Mouse (Mus musculus) CH12.LX (cell line): Measurements from ENCODE around the gene Nipbl. TPM values are rescaled to one million over a fixed set of nuclear protein-coding genes. Genes with fewer than 3 reads are reported as not detected.
A peak's percentile ranks its signal among the peaks of the same experiment; 100 is the strongest.

Source experiments
- DNase-seq: peaks from one replicate; pipeline ENCODE4 v3.0.0-alpha.2; 2013; ENCODE audit errors: extremely low read depth
- H3K27ac ChIP-seq: 2 replicates; pipeline ENCODE4 v1.5.1; 2012; ENCODE audit warnings: low read depth, mild to moderate bottlenecking, control low read depth, moderate library complexity; ENCODE audit not compliant: insufficient read depth
- H3K27me3 ChIP-seq: replicated peaks from 2 replicates; pipeline ENCODE3; 2012; ENCODE audit warnings: inconsistent platforms
- H3K36me3 ChIP-seq, 2 experiments: replicated peaks in 1 of 2; 2 replicates each; pipeline versions ENCODE3 to v1.6.1; 2012; ENCODE audit warnings: inconsistent platforms in 1 of 2, low read length in 1 of 2, mild to moderate bottlenecking in 1 of 2, mixed read lengths in 1 of 2, moderate library complexity in 1 of 2; ENCODE audit not compliant: control insufficient read depth in 1 of 2, insufficient read depth in 1 of 2
- H3K4me1 ChIP-seq, 2 experiments: 2 replicates each; pipeline ENCODE4 v1.6.1; 2012; ENCODE audit warnings: inconsistent platforms in 1 of 2, moderate library complexity in 1 of 2; ENCODE audit not compliant: insufficient read depth in 2 of 2, control insufficient read depth in 1 of 2
- H3K4me2 ChIP-seq: 2 replicates; pipeline ENCODE4 v1.6.1; 2012; ENCODE audit warnings: low read depth, mild to moderate bottlenecking, control low read depth; ENCODE audit not compliant: poor library complexity, insufficient read depth, severe bottlenecking
- H3K4me3 ChIP-seq, 3 experiments: fragments of 150-350 bp in 1 of 3; sonication (generic) in 1 of 3; replicated peaks in 1 of 3; 2 replicates each; pipeline versions ENCODE3 to v1.5.1; 2011 to 2012; ENCODE audit warnings: low read depth in 2 of 3, low read length in 2 of 3, mild to moderate bottlenecking in 2 of 3, moderate library complexity in 2 of 3, control low read depth in 1 of 3, improper control_type of control experiment in 1 of 3, inconsistent platforms in 1 of 3, mixed read lengths in 1 of 3; ENCODE audit not compliant: poor library complexity in 1 of 3
- H3K79me2 ChIP-seq: replicated peaks from 2 replicates; pipeline ENCODE4 v1.6.1; 2012; ENCODE audit warnings: mild to moderate bottlenecking, moderate library complexity; ENCODE audit not compliant: control insufficient read depth, poor library complexity, insufficient read depth, severe bottlenecking; ENCODE audit errors: extremely low read depth
- H3K9ac ChIP-seq: 2 replicates; pipeline ENCODE4 v1.6.1; 2012; ENCODE audit warnings: low read depth, mild to moderate bottlenecking, control low read depth, moderate library complexity; ENCODE audit not compliant: insufficient read depth
- H3K9me3 ChIP-seq: replicated peaks from 2 replicates; pipeline ENCODE3; 2012; ENCODE audit warnings: low read length, inconsistent platforms, mixed read lengths
- BHLHE40 ChIP-seq: IDR thresholded peaks from 2 replicates; pipeline ENCODE4 v1.6.1; 2011; ENCODE audit warnings: mild to moderate bottlenecking, low read depth, low read length, improper control_type of control experiment
- CHD1 ChIP-seq: IDR thresholded peaks from 2 replicates; pipeline ENCODE4 v1.6.1; 2012; ENCODE audit warnings: low read depth, low read length, improper control_type of control experiment, inconsistent platforms
- CHD2 ChIP-seq: IDR thresholded peaks from 2 replicates; pipeline ENCODE4 v1.6.1; 2011; ENCODE audit warnings: low read length, improper control_type of control experiment
- CTCF ChIP-seq, 2 experiments: IDR thresholded peaks in 1 of 2; conservative IDR thresholded peaks in 1 of 2; 2 replicates each; pipeline ENCODE4 v1.5.1; 2011 to 2012; ENCODE audit warnings: low read depth in 2 of 2, low read length in 2 of 2, improper control_type of control experiment in 1 of 2, inconsistent platforms in 1 of 2, mild to moderate bottlenecking in 1 of 2, moderate library complexity in 1 of 2
- GABPA ChIP-seq: IDR thresholded peaks from 2 replicates; pipeline ENCODE4 v1.6.1; 2012; ENCODE audit warnings: low read depth, low read length, improper control_type of control experiment, inconsistent platforms; ENCODE audit not compliant: insufficient replicate concordance
- HCFC1 ChIP-seq: IDR thresholded peaks from 2 replicates; pipeline ENCODE4 v1.6.1; 2012; ENCODE audit warnings: low read depth, mild to moderate bottlenecking, inconsistent platforms, low read length, improper control_type of control experiment
- IRF4 ChIP-seq: IDR thresholded peaks from 2 replicates; pipeline ENCODE4 v1.6.1; 2014; ENCODE audit warnings: low read depth, mild to moderate bottlenecking, inconsistent platforms, low read length, improper control_type of control experiment
- JUND ChIP-seq: conservative IDR thresholded peaks from 2 replicates; pipeline ENCODE4 v1.6.1; 2011; ENCODE audit warnings: low read depth, low read length, improper control_type of control experiment
- KAT2A ChIP-seq: IDR thresholded peaks from 2 replicates; pipeline ENCODE4 v1.6.1; 2012; ENCODE audit warnings: low read length, improper control_type of control experiment, inconsistent platforms; ENCODE audit not compliant: insufficient replicate concordance
- MAFK ChIP-seq: IDR thresholded peaks from 2 replicates; pipeline ENCODE4 v1.6.1; 2011; ENCODE audit warnings: low read length, improper control_type of control experiment; ENCODE audit not compliant: insufficient replicate concordance
- NELFE ChIP-seq: IDR thresholded peaks from 2 replicates; pipeline ENCODE4 v1.6.1; 2011; ENCODE audit warnings: low read depth, low read length, improper control_type of control experiment
- NRF1 ChIP-seq: IDR thresholded peaks from 2 replicates; pipeline ENCODE4 v1.6.1; 2014; ENCODE audit warnings: low read depth, mild to moderate bottlenecking, inconsistent platforms, low read length, improper control_type of control experiment, moderate library complexity
- POLR2A ChIP-seq: IDR thresholded peaks from 2 replicates; pipeline ENCODE4 v1.6.1; 2011; ENCODE audit warnings: low read depth, mild to moderate bottlenecking, improper control_type of control experiment, low read length
- RAD21 ChIP-seq: IDR thresholded peaks from 2 replicates; pipeline ENCODE4 v1.6.1; 2011; ENCODE audit warnings: low read depth, mild to moderate bottlenecking, low read length, improper control_type of control experiment, moderate library complexity
- RCOR1 ChIP-seq: conservative IDR thresholded peaks from 2 replicates; pipeline ENCODE4 v1.6.1; 2012; ENCODE audit warnings: low read depth, mild to moderate bottlenecking, inconsistent platforms, low read length, improper control_type of control experiment
- SMC3 ChIP-seq: IDR thresholded peaks from 2 replicates; pipeline ENCODE4 v1.6.1; 2011; ENCODE audit warnings: low read depth, low read length, improper control_type of control experiment
- TBP ChIP-seq: conservative IDR thresholded peaks from 2 replicates; pipeline ENCODE4 v1.6.1; 2011; ENCODE audit warnings: low read depth, low read length, improper control_type of control experiment
- UBTF ChIP-seq: IDR thresholded peaks from 2 replicates; pipeline ENCODE4 v1.6.1; 2012; ENCODE audit warnings: low read depth, mild to moderate bottlenecking, inconsistent platforms, low read length, improper control_type of control experiment, moderate library complexity
- ZMIZ1 ChIP-seq: IDR thresholded peaks from 2 replicates; pipeline ENCODE4 v1.6.1; 2012; ENCODE audit warnings: low read depth, mild to moderate bottlenecking, inconsistent platforms, low read length, improper control_type of control experiment
- ZNF384 ChIP-seq: IDR thresholded peaks from 2 replicates; pipeline ENCODE4 v1.6.1; 2012; ENCODE audit warnings: low read depth, low read length, improper control_type of control experiment, inconsistent platforms
- dilution Hi-C: fragments of 300-500 bp; cut with MboI; formaldehyde crosslinking; loops from 2 replicates; pipeline ENCODE4 v1.14.3; 2020; ENCODE audit warnings: low sequenced_read_pairs; ENCODE audit not compliant: extremely low pct_unique_long_range_greater_than_20kb, extremely low pct_ligation_motif_present
- in situ Hi-C: fragments of 300-500 bp; cut with MboI; formaldehyde crosslinking; loops from 3 replicates; pipeline ENCODE4 v1.14.3; 2019; ENCODE audit warnings: low sequenced_read_pairs, low pct_ligation_motif_present, low pct_unique_long_range_greater_than_20kb, mixed read lengths
- polyA plus RNA-seq: library from polyadenylated mRNA; unstranded; fragments of >175 nt; gene quantifications from 2 replicates; pipeline ENCODE4 v1.2.1, GENCODE M21; 2012; ENCODE audit warnings: low read depth; ENCODE audit not compliant: insufficient read length
- total RNA-seq, 2 experiments: library from RNA; depleted of rRNA; stranded (reverse); fragments of 300-350 nt in 1 of 2; fragments of >200 nt in 1 of 2; gene quantifications; 2 replicates each; pipeline ENCODE4 v1.2.3; 2012 to 2014

Nipbl gene
- total and polyA plus RNA-seq, 3 experiments: 16.3 to 30.8 (median 19.8) TPM

DNA sequence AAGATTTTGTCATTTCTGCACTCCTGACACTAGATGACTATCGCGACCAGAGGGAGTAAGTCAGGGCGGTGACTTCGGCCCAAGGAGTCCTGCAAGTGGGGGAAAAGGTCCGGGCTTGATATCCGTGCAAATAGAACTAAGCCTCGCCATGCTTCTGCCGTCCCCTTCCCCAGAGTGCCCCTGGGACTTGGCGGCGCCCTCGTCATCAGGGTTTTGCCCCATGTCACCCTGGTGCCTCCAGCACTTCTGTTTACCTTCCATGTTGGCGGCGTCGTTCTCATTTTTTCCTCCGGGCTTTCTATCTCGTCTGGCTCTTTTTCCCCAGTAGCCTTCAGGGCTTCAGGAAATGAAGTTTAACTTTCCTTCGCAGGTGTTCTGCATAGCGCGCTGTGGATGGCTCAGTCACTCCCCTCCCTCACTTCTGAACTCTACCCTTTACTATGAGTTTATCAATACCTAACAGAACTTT is 1.7 kb upstream of the Nipbl start (continued):
- TF ChIP-seq BHLHE40: no peak
- 0 out of 2 replicates have a peak, but pooled peaks have one; percentile 56 for TF ChIP-seq KAT2A
- TF ChIP-seq SMC3: no peak
- no peak for TF ChIP-seq GABPA
- TF ChIP-seq UBTF: no peak
- TF ChIP-seq RAD21: no peak; the same call in 1 of the 2 replicates
- TF ChIP-seq ZMIZ1: peak; percentile 65; the same call in 1 of the 2 replicates
- TF ChIP-seq RCOR1: 0 out of 2 replicates have a peak, but pooled peaks have one; percentile 47

DNA sequence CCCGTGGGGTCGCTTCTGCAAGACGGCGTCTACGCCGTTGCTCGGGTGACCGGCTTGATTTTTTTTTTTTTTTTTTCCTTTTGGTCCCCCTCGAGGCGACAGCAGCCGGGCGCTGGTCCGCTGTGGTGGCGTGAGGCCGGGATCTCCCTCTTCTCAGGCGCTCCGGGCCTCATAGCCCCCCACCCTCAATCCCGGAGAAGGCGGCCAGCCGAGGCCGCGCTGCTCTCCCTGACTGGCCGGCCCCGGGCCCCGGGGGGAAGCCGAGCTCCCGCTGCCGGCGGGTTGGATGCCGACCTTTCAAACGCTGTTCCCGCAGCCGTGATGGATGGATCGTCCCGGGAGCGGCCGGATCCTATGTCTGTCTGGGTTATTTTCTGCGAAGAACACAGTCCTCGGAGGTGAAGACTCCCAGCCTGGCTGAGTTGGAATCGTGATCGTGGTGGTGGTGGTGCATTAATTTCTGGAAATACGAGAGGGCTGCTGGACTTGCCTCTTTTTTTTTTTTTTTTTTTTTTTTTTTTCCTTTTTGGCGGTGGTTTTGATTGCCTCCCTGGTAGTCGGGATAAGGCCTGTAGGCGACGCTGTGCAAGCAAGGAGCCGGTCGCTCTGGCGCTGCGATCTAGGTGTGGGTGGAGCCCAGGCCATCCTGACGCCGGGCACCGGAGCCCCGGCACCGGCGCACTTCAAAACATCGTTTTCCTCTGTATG is 781 bp upstream of the Nipbl start:
- Histone ChIP-seq H3K4me1 (peaks cover 3 to 15% of the 10 kb centered on the region in 2 experiments; a peak in 3 of 4 replicates), H3K4me3 (peak overlapping the region; percentile 65 to 79 (median 75)), H3K9ac (peak overlapping the region; percentile 97), H3K27me3 (no peaks in the 10 kb centered on the region), H3K36me3 (no peaks in the 10 kb centered on the region), H3K9me3 (no peaks in the 10 kb centered on the region), H3K79me2 (peaks cover 38% of the 10 kb centered on the region), H3K4me2 (peak overlapping the region; percentile 54), H3K27ac (peak overlapping the region; percentile 78)
- dilution Hi-C loops: no loop called here
- in situ Hi-C loops: loop anchor here (10.0 kb wide), 3 partner anchors 60 to 170 kb away; no protein-coding TSS in a partner anchor
- DNase-seq: peak; percentile 89
- TF ChIP-seq ZNF384 (peak; percentile 98), CTCF (conservative IDR thresholded peaks at IDR 0.05 in 1 of 2, IDR thresholded peaks at IDR 0.05 in 1 of 2; ENCODE audit: low read depth in 2 of 2, low read length in 2 of 2) (peak in 1 of 2 experiments; percentile 78; a peak in 3 of 4 replicates), IRF4 (peak; percentile 21; the same call in 1 of the 2 replicates), NRF1 (peak; percentile 58), BHLHE40 (0 out of 2 replicates have a peak, but pooled peaks have one; percentile 25), UBTF (peak; percentile 43; the same call in 1 of the 2 replicates), NELFE (no peak), MAFK (no peak), SMC3 (peak; percentile 23; the same call in 1 of the 2 replicates), RAD21 (peak; percentile 36), POLR2A (no peak; the same call in 1 of the 2 replicates), HCFC1 (peak; percentile 50), TBP (0 out of 2 replicates have a peak, but pooled peaks have one; percentile 31), CHD2 (no peak), JUND (no peak), CHD1 (peak; percentile 83; the same call in 1 of the 2 replicates), GABPA (no peak)
